Mouse (Mus musculus) hindbrain, embryonic 12.5 days (tissue): ENCODE data around the gene Rspo1. TPM values are rescaled to one million over a fixed set of nuclear protein-coding genes. Genes with fewer than 3 reads are reported as not detected.
"Not testable (repeated sequence)": the region's sequence is repeated elsewhere in the genome, so short reads cannot be mapped to it uniquely, and the experiment has no call there.

Experiments
- ATAC-seq: fragments of 200-750 bp; cut with Nextera tagmentation; 2 replicates; pipeline ENCODE4 v1.8.0; 2017; ENCODE audit warnings: moderate TSS enrichment; ENCODE audit not compliant: low FRiP score
- H3K27ac ChIP-seq: fragments of 300-500 bp; sonication (generic); 2 replicates; pipeline ENCODE4 v1.5.1; 2016; ENCODE audit warnings: mild to moderate bottlenecking
- H3K27me3 ChIP-seq: fragments of 300-500 bp; sonication (generic); 2 replicates; pipeline ENCODE4 v1.6.1; 2016; ENCODE audit warnings: mild to moderate bottlenecking
- H3K36me3 ChIP-seq: fragments of 300-500 bp; sonication (generic); 2 replicates; pipeline ENCODE4 v1.6.1; 2016; ENCODE audit warnings: mild to moderate bottlenecking
- H3K4me1 ChIP-seq: fragments of 300-500 bp; sonication (generic); 2 replicates; pipeline ENCODE4 v1.6.1; 2016
- H3K4me2 ChIP-seq: fragments of 300-500 bp; sonication (generic); replicated peaks from 2 replicates; pipeline ENCODE4 v1.6.1; 2016; ENCODE audit warnings: mild to moderate bottlenecking
- H3K4me3 ChIP-seq: fragments of 300-500 bp; sonication (generic); 2 replicates; pipeline ENCODE4 v1.5.1; 2016; ENCODE audit warnings: mild to moderate bottlenecking
- H3K9ac ChIP-seq: fragments of 300-500 bp; sonication (generic); 2 replicates; pipeline ENCODE4 v1.6.1; 2016; ENCODE audit warnings: mild to moderate bottlenecking, moderate library complexity
- H3K9me3 ChIP-seq: fragments of 300-500 bp; sonication (generic); replicated peaks from 2 replicates; pipeline ENCODE4 v1.6.1; 2016; ENCODE audit warnings: mild to moderate bottlenecking
- WGBS: fragments of 180-500 bp; shearing (Covaris S2); methylation state at CpG from one replicate; pipeline ENCODE4 v1.1.7; 2016; 5-methylcytosine and 5-hydroxymethylcytosine counted together
- polyA plus RNA-seq: library from polyadenylated mRNA; unstranded; fragments of >200 nt; fragmentation: Nextera tagmentation; extraction: Ambion mirVana; gene quantifications from 2 replicates; pipeline ENCODE4 v1.2.1, GENCODE M21; 2016

The Rspo1 gene
- polyA plus RNA-seq = 7.0 and 9.1 TPM in 2 replicates

- peak within 1 kb of the TSS; percentile 59 for H3K4me2 ChIP-seq
- no peak within 1 kb of the TSS for H3K27ac ChIP-seq
- H3K9me3 ChIP-seq = no peaks in the 10 kb centered on the region
- no peak for ATAC-seq
- H3K9ac ChIP-seq = peak within 1 kb of the TSS; percentile 56; the same call in 1 of the 2 replicates
- H3K36me3 ChIP-seq = no peaks in the 10 kb centered on the region
- peaks cover 30% of the 10 kb centered on the region for H3K4me1 ChIP-seq
- H3K27me3 ChIP-seq = peaks cover 96% of the 10 kb centered on the region
- H3K4me3 ChIP-seq = peak within 1 kb of the TSS; percentile 42
- 1% methylated on average over 53 of the region's 62 CpGs for WGBS
These were observed at the start of gene Rspo1 for GRCm38 (mm10) chr4:124985671-124986602. Gene Rspo1 (plus strand): TSS chr4:124986430.

DNA sequence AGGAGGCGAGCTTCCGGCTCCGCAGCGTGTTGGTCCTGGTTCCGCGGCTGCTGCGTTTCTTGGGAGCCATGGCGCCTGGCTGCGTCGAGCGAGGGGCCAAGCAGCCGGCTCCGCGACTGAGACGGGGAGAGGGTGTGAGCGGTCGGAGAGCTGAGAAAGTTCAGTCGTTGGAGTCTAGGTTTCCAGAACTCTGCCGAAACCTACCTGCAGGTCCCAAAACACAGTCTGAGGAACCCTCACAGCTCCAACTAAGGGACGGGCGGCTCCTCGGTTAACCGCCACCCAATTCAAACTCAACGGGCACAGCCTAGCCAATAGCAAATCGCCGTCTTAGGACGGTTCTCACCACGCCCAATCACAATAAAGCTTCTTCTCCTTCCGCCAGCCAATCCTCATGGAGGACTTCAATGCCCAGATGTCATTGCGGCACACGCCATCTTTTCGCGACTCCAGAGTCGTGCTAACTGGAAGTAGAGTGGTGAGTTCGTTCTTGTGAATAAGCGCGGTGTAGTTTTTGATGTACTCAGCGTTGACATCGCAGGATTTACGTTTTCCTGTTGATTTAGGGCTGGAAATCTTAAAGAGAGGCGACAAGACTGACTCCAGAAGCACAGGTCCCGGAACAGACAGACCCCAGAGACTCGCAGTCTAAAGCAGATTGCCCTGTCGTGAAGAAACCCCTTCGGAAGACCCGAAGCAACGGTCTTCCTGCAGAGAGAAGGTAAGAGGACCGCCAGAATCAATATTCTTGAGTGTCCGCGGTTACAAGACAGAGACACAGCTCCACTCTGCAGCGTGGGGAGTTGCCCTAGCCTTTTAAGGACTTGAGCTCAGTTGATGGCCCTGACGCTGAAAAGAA is 49.4 kb upstream of the Rspo1 start, which contains the start of gene 9930104L06Rik:
Gene 9930104L06Rik, plus strand, starts transcription at position 436 of the 859 bp plus-strand sequence.
- Histone ChIP-seq H3K36me3 (peaks cover 29% of the 10 kb centered on the region), H3K9me3 (no peaks in the 10 kb centered on the region), H3K27me3 (no peaks in the 10 kb centered on the region), H3K9ac (peak within 1 kb of the TSS; percentile 75), H3K4me2 (peak within 1 kb of the TSS; percentile 87), H3K4me1 (peaks cover 17% of the 10 kb centered on the region), H3K27ac (no peak within 1 kb of the TSS), H3K4me3 (peak within 1 kb of the TSS; percentile 76)
- WGBS = under 1% methylated on average over 52 of the region's 52 CpGs
- ATAC-seq = peak; percentile 99

DNA sequence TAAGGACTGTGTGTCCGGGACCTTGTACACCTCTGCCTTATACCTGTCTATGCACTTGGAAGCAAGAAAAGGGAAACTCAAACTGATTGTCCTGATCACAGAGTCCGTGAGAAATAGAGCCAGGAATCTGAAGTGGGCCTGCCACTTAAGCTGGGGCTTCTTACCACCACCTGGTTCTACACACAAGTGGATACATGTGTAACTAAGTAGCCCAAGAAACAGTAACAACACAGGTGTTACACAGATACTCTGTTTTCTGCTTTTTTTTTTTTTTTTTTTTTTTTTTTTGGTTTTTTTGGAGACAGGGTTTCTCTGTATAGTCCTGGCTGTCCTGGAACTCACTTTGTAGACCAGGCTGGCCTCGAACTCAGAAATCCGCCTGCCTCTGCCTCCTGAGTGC is 47.0 kb upstream of the Rspo1 start, which contains the start of gene Cdca8:
Gene Cdca8, minus strand, starts transcription at position 101 of the 400 bp plus-strand sequence.
- WGBS = 97% methylated on average over 4 of the region's 4 CpGs
- not testable (repeated sequence) for H3K4me3 ChIP-seq, H3K9ac ChIP-seq, H3K27ac ChIP-seq, H3K27me3 ChIP-seq, H3K4me2 ChIP-seq, ATAC-seq, H3K9me3 ChIP-seq
- peaks cover 38% of the 10 kb centered on the region for H3K36me3 ChIP-seq
- peaks cover 17% of the 10 kb centered on the region for H3K4me1 ChIP-seq

DNA sequence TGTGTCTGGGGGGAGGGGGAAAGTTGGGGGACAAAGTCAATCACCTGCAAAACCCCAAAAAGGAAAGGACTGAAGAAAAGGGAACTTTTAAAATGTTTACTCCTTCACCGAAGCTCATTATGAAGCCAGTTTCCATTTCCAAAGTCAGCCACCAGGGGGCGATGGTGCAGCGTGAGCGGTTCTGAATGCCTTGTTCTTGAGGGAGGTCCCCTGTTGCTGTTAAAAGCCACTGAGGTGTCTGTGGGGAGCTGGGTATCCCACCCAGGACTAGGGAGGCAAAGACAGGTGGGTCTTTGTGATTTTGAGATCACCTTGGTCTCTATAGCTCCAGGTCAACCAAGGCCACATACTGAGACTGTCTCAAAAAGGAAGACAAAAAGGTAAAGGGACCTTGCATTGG is 43.2 kb upstream of the Rspo1 start:
- 8% methylated on average over 4 of the region's 4 CpGs for WGBS
- Histone ChIP-seq H3K9ac (no peak overlapping the region), H3K4me1 (no peaks in the 10 kb centered on the region), H3K4me2 (no peak overlapping the region), H3K36me3 (peaks cover 38% of the 10 kb centered on the region), H3K27ac (no peak overlapping the region), H3K27me3 (no peaks in the 10 kb centered on the region), H3K9me3 (no peaks in the 10 kb centered on the region), H3K4me3 (no peak overlapping the region)
- ATAC-seq = no peak

GRCm38 (mm10) chr4:124943781-124944180 is 42.4 kb upstream of the Rspo1 start:
- Histone ChIP-seq H3K9me3 (no peaks in the 10 kb centered on the region), H3K4me2 (no peak overlapping the region), H3K27ac (no peak overlapping the region), H3K4me3 (no peak overlapping the region), H3K27me3 (no peaks in the 10 kb centered on the region), H3K36me3 (peaks cover 34% of the 10 kb centered on the region), H3K4me1 (no peaks in the 10 kb centered on the region), H3K9ac (no peak overlapping the region)
- WGBS = 77% methylated on average over 5 of the region's 5 CpGs
- ATAC-seq = no peak

GRCm38 (mm10) chr4:124944961-124945360 is 41.3 kb upstream of the Rspo1 start:
- ATAC-seq = no peak
- Histone ChIP-seq H3K4me3 (no peak overlapping the region), H3K4me2 (no peak overlapping the region), H3K27me3 (no peaks in the 10 kb centered on the region), H3K27ac (no peak overlapping the region), H3K4me1 (no peaks in the 10 kb centered on the region), H3K9me3 (no peaks in the 10 kb centered on the region), H3K36me3 (peaks cover 24% of the 10 kb centered on the region), H3K9ac (no peak overlapping the region)
- WGBS = 61% methylated on average over 2 of the region's 2 CpGs

DNA sequence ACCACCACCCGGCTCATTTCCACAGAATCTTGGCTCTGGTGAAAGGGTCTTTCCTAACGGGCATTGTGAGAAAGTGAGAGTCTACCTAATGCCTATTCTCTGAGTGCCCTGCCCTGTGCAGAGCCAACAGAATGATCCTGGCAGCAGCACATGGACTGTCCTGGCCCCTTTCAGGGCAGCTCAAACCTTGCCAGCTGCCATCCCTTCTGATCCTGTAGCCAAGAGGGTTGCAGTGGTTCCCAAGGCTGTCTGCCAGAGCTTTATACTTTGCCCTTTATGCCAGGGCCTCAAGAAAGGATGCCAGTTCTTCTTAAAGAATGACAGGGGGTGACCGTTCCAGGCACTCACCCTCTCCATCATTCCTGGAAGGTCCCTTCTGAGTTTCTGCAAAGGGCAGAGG is 36.7 kb upstream of the Rspo1 start:
- no peak overlapping the region for H3K9ac ChIP-seq
- H3K36me3 ChIP-seq = no peaks in the 10 kb centered on the region
- ATAC-seq = no peak
- H3K4me1 ChIP-seq = no peaks in the 10 kb centered on the region
- no peak overlapping the region for H3K4me3 ChIP-seq
- H3K4me2 ChIP-seq = no peak overlapping the region
- no peak overlapping the region for H3K27ac ChIP-seq
- 84% methylated on average over 3 of the region's 3 CpGs for WGBS
- no peaks in the 10 kb centered on the region for H3K9me3 ChIP-seq
- no peaks in the 10 kb centered on the region for H3K27me3 ChIP-seq

- ATAC-seq = no peak
- 87% methylated on average over 21 of the region's 21 CpGs for WGBS
- Histone ChIP-seq H3K27ac (no peak overlapping the region), H3K9me3 (no peaks in the 10 kb centered on the region), H3K4me1 (no peaks in the 10 kb centered on the region), H3K9ac (no peak overlapping the region), H3K27me3 (no peaks in the 10 kb centered on the region), H3K4me3 (no peak overlapping the region), H3K4me2 (no peak overlapping the region), H3K36me3 (no peaks in the 10 kb centered on the region)
These were observed 35.8 kb upstream of the Rspo1 start for GRCm38 (mm10) chr4:124950181-124951035.

GRCm38 (mm10) chr4:124951036-124951433 is 35.2 kb upstream of the Rspo1 start:
- Histone ChIP-seq H3K4me3 (no peak overlapping the region), H3K9ac (no peak overlapping the region), H3K4me2 (no peak overlapping the region), H3K27ac (no peak overlapping the region), H3K9me3 (no peaks in the 10 kb centered on the region), H3K36me3 (no peaks in the 10 kb centered on the region), H3K27me3 (no peaks in the 10 kb centered on the region), H3K4me1 (no peaks in the 10 kb centered on the region)
- 49% methylated on average over 10 of the region's 10 CpGs for WGBS
- ATAC-seq = no peak

DNA sequence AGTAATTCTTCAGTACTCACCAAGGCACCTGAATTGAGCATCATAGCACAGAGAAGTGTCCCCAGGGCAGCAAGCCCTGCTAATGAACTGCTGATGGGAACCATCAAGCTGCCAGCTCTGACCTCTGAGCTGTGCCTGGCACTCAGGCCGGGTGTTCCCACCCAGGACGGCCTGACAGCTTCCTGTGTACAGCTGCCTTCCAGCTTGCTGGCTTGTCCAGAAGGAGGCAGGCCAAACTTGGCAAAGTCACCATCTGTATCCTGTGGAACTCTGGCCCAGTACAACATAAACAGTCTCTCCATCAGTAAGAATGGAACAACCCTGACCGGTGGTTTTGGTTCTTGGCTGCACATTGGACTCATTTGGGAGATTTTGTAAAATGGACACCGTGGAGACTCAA is 32.7 kb upstream of the Rspo1 start:
- no peak overlapping the region for H3K4me2 ChIP-seq
- WGBS = 77% methylated on average over 4 of the region's 4 CpGs
- H3K9me3 ChIP-seq = no peaks in the 10 kb centered on the region
- no peaks in the 10 kb centered on the region for H3K36me3 ChIP-seq
- H3K9ac ChIP-seq = no peak overlapping the region
- no peaks in the 10 kb centered on the region for H3K4me1 ChIP-seq
- no peak for ATAC-seq
- H3K4me3 ChIP-seq = no peak overlapping the region
- H3K27me3 ChIP-seq = no peaks in the 10 kb centered on the region
- no peak overlapping the region for H3K27ac ChIP-seq

GRCm38 (mm10) chr4:124957284-124957683 is 28.9 kb upstream of the Rspo1 start:
- no peak for ATAC-seq

More at GRCm38 (mm10) chr4:124957284-124957683, 28.9 kb upstream of the Rspo1 start:
- Histone ChIP-seq H3K27ac (no peak overlapping the region), H3K4me1 (no peaks in the 10 kb centered on the region), H3K36me3 (no peaks in the 10 kb centered on the region), H3K4me3 (no peak overlapping the region), H3K4me2 (no peak overlapping the region), H3K27me3 (no peaks in the 10 kb centered on the region), H3K9ac (no peak overlapping the region), H3K9me3 (no peaks in the 10 kb centered on the region)
- WGBS = 75% methylated on average over 2 of the region's 2 CpGs
